Mouse (Mus musculus): Measurements from ENCODE around the gene Tmem240.
"Not testable (repeated sequence)": the region's sequence is repeated elsewhere in the genome, so short reads cannot be mapped to it uniquely, and the experiment has no call there.

The Tmem240 gene

GRCm38 (mm10) chr4:155734350-155734941 is at the start of gene Tmem240:
Tmem240 (plus strand) TSS chr4:155734800.
- peak; percentile 60 to 74 for DNase-seq (ENCODE audit: low read depth in 2 of 2, low spot score in 2 of 2)

- DNase-seq (ENCODE audit: low read depth in 2 of 2, low spot score in 2 of 2): not testable (repeated sequence)
Measured at GRCm38 (mm10) chr4:155687764-155688163, 46.8 kb upstream of the Tmem240 start.

GRCm38 (mm10) chr4:155690571-155691375 is 43.8 kb upstream of the Tmem240 start:
- no peak for DNase-seq (ENCODE audit: low read depth in 2 of 2, low spot score in 2 of 2)

- DNase-seq (ENCODE audit: low read depth in 2 of 2, low spot score in 2 of 2): peak in 1 of 2 experiments; percentile 32
Measured at GRCm38 (mm10) chr4:155692421-155692820, 42.2 kb upstream of the Tmem240 start.

- DNase-seq (ENCODE audit: low read depth in 2 of 2, low spot score in 2 of 2): peak; percentile 25 to 42
Measured at GRCm38 (mm10) chr4:155694111-155694481, 40.5 kb upstream of the Tmem240 start, which contains the start of gene Fndc10. Fndc10 (plus strand) TSS chr4:155694342.

GRCm38 (mm10) chr4:155694482-155695401 is 39.9 kb upstream of the Tmem240 start:
- DNase-seq (ENCODE audit: low read depth in 2 of 2, low spot score in 2 of 2): peak; percentile 71 to 77

GRCm38 (mm10) chr4:155695531-155696062 is 39.0 kb upstream of the Tmem240 start:
- DNase-seq (ENCODE audit: low read depth in 2 of 2, low spot score in 2 of 2): no peak

- no peak for DNase-seq (ENCODE audit: low read depth in 2 of 2, low spot score in 2 of 2)
Measured at GRCm38 (mm10) chr4:155696261-155697255, 38.0 kb upstream of the Tmem240 start.

- DNase-seq (ENCODE audit: low read depth in 2 of 2, low spot score in 2 of 2): no peak
Measured at GRCm38 (mm10) chr4:155700425-155700824, 34.2 kb upstream of the Tmem240 start.

GRCm38 (mm10) chr4:155703425-155703929 is 31.1 kb upstream of the Tmem240 start:
- no peak for DNase-seq (ENCODE audit: low read depth in 2 of 2, low spot score in 2 of 2)

GRCm38 (mm10) chr4:155704721-155705591 is 29.6 kb upstream of the Tmem240 start, which contains the start of gene Ssu72:
Ssu72 (plus strand) TSS chr4:155704800.
- DNase-seq (ENCODE audit: low read depth in 2 of 2, low spot score in 2 of 2): peak; percentile 87 to 91

- DNase-seq (ENCODE audit: low read depth in 2 of 2, low spot score in 2 of 2): no peak
Measured at GRCm38 (mm10) chr4:155705592-155705929, 29.0 kb upstream of the Tmem240 start.

- DNase-seq (ENCODE audit: low read depth in 2 of 2, low spot score in 2 of 2): no peak
Measured at GRCm38 (mm10) chr4:155708582-155708981, 26.0 kb upstream of the Tmem240 start.

GRCm38 (mm10) chr4:155708988-155709387 is 25.6 kb upstream of the Tmem240 start:
- no peak for DNase-seq (ENCODE audit: low read depth in 2 of 2, low spot score in 2 of 2)

GRCm38 (mm10) chr4:155710521-155711252 is 23.9 kb upstream of the Tmem240 start:
- no peak for DNase-seq (ENCODE audit: low read depth in 2 of 2, low spot score in 2 of 2)

GRCm38 (mm10) chr4:155721668-155722083 is 12.9 kb upstream of the Tmem240 start:
- DNase-seq (ENCODE audit: low read depth in 2 of 2, low spot score in 2 of 2): peak; percentile 26 to 35

- no peak for DNase-seq (ENCODE audit: low read depth in 2 of 2, low spot score in 2 of 2)
Measured at GRCm38 (mm10) chr4:155727993-155728392, 6.6 kb upstream of the Tmem240 start.

- no peak for DNase-seq (ENCODE audit: low read depth in 2 of 2, low spot score in 2 of 2)
Measured at GRCm38 (mm10) chr4:155733267-155733666, 1.3 kb upstream of the Tmem240 start.
